Mouse (Mus musculus) layer of hippocampus, postnatal 25 days (tissue): ENCODE measurements around the gene Ankrd27. TPM values are rescaled to one million over a fixed set of nuclear protein-coding genes. Genes with fewer than 3 reads are reported as not detected.
"Not testable (repeated sequence)": the region's sequence is repeated elsewhere in the genome, so short reads cannot be mapped to it uniquely, and the experiment has no call there.

Experiments
- DNase-seq, 2 experiments: peaks; one replicate each; pipeline ENCODE4 v3.0.0; 2022; ENCODE audit warnings: mixed read lengths in 2 of 2, low spot score in 1 of 2; ENCODE audit errors: extremely low spot score in 1 of 2
- total RNA-seq, 2 experiments: library from RNA; stranded (reverse); gene quantifications; 2 replicates each; pipeline ENCODE4 v1.2.3; 2021

The Ankrd27 gene
- 10 to 100 TPM; 31.6 to 40.0 TPM for total RNA-seq

DNA sequence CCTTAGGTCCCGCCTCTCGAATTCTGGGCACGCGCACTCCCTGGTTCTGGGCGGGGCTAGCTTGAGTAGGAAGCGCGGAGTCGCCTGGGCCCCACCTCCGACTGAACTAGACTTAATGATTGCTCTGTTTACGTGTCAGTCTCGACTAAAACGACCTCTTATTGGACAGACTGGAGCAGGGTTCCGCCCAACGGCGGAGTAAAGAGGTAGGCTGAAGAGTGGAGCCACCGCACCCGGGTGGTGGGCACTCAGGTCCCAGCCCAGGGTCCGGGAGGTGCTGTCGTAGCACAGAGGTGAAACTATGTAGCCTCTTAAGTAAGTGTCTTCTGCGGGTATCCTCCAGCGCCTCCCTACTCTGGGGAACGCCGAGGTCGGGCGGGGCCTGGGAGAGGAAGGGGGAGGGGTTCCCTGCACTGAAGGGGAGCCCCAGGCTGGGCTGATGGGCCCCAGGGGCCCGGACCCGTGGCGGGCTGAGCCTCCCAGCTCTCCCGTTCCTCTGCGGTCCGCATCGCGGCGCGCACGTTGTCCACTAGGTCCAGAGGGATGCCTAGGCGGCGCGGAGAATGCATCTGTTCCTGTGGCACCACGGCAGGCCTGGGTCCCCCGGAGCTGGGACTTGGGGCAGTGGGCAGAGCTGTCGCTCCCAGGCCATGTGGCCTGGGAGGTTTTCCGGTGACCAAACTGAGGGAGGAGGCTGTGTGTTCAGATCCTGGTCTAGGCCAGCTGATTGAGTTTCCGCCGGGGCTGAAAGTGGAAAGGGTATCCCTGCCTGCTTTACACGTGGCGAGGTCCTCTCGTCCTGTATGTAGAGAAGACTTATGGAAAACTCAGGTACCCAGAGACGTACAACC, at the start of gene Ankrd27:
Gene Ankrd27, plus strand, starts transcription at position 190 of the 851 bp plus-strand sequence.
- DNase-seq, result peak; percentile 83 to 90

GRCm38 (mm10) chr7:35537562-35537961, 48.5 kb upstream of the Ankrd27 start, which contains the start of gene Tdrd12:
TSS of gene Tdrd12 (minus strand) at chr7:35537745.
- DNase-seq, result no peak

GRCm38 (mm10) chr7:35545881-35546280, 40.2 kb upstream of the Ankrd27 start:
- peak; percentile 14 to 47 for DNase-seq

DNA sequence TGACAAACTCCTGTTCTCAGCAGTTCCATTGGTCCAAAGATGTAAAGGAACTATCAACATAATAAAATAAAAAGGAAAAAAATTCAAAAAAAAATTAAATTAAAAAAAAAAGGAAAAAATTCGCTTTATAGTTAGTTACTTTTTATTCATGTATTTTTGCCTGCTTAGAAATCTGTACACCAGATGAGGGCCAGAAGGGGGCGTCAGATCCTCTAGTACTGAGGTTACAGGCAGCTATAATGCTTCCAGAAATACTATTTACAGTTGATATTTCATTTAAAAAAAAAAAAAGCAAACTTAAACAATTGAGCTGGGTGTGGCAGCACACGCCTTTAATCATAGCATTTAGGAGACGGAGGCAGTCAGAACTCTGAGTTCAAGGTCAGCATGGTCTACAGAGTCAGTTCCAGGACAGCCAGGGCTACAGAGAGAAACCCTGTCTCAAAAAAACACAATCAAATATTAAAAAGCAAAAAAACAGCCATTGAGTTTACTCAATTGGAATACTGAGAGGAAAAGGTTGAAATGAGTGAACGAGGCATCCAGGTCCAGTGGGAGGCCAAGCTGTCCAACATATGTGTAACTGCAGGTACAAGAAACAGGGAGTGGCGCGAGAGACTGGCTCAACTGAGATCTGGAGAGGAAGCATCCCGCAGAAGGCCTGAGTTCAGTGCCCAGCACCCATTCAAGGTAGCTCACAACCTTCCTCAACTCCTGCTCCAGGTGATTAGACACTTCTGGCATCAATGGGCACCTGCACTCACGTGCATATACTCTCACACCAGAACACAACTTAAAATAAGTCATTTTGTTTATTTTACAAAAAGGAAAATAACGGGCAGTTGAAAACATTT, 32.1 kb upstream of the Ankrd27 start:
- peak in 1 of 2 experiments; percentile 49 for DNase-seq

GRCm38 (mm10) chr7:35554605-35555175, 31.4 kb upstream of the Ankrd27 start:
- DNase-seq, result peak; percentile 20 to 44

- DNase-seq, result peak; percentile 79 to 95
Observed at GRCm38 (mm10) chr7:35555224-35556204, 30.5 kb upstream of the Ankrd27 start.

- DNase-seq, result no peak
Observed at GRCm38 (mm10) chr7:35556205-35556603, 29.8 kb upstream of the Ankrd27 start, which contains the start of gene Nudt19. TSS of gene Nudt19 (minus strand) at chr7:35556304.

GRCm38 (mm10) chr7:35556905-35557304, 29.1 kb upstream of the Ankrd27 start:
- DNase-seq, result no peak

- DNase-seq, result no peak
Observed at GRCm38 (mm10) chr7:35557577-35557976, 28.5 kb upstream of the Ankrd27 start.

DNA sequence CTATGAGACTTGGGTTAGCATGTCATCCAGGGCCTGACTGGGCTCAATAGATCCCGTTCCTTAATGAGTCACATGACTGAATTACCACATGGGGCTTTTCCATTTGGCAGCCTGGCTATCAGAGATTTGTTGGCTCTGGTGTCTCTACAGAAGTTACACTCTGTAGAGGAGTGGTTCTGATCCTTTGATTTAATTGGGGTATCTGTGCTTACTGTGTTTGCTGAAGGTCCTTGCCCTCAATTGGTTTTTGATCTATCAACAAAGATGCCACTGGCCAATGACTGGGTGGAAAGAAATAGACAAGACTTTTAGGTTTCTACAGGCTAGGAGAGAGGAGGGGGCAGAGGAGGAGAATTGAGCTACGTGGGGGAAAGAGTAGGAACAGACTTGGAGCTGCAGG, 27.4 kb upstream of the Ankrd27 start:
- no peak for DNase-seq

- no peak for DNase-seq
Observed at GRCm38 (mm10) chr7:35559838-35560237, 26.2 kb upstream of the Ankrd27 start.

DNA sequence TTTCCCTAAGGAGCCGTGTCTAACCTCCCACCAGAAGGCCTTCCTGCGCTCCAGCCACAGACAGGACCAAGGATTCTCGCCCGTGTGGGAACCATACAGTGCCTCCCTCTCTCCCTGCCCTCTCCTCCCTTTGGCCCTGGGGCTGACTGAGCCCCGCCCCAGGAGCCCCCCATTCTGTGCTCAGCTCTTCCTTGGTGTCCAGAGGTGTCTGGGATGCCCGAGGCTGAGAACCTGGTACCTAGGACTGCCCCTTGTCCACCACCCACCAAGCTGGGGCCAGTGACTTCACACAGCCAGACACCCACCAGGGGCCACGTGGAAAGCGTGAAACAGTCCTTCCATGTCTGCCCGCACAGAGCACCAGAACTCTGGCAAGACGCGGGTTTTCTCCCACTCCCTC, 23.0 kb upstream of the Ankrd27 start:
- DNase-seq, result no peak

DNA sequence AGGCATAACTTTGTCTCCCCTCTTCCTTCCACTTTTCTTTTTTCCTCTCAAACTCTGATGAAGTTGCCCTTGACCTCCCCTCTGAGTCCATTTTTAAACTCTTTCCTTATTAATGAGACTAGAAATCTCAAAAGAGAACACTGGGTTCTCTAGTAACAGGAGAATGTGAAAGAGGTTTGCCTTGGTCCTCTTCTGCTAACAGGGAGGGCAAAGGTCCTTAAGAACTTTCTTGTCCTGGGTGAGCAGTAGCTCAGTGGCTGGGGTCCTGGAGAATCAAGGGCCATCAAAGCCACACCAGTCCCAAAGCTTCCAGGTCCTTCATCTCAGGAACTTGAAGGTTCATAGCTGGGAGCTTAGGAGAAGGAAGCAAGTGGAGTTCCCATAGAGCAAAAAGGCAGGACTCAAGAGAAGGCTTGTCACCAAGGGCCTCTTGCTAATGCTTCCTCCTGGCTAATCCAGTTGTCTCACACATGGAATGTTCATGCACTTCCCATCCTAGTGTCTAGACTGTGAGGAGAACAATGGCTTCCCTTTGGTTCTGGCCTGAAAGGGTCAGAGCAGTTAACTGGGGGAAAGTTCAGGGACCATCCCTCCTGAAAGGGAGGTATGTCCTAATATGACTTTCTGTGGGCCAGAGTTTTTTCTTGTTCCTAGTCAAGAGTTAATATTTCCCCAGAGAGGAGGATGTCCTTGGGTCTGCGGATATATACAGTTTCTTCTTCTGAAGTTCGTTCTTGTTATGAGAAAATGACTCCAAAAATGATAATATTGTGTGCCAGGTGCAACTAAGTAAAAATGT, 21.8 kb upstream of the Ankrd27 start:
- DNase-seq, result no peak

DNA sequence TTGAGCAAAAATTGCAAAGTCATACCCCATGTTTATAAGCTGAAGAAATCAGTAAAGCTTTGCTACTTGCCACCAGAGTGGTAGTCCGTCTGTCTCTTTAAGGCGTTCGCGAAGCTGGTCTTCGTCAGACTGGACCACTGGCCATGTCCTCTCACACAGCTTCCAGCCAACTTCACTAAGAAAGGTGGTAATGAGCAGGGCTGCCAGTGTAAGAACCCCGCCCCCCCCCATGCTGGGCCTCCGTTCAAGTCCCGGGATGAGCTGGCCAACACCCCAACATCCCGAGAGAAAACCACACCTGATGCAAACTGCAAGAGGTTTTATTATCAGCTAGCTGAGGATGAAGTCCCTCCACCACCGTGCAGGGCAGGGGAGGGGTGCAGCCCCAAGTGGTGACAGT, 21.2 kb upstream of the Ankrd27 start:
- not testable (repeated sequence) for DNase-seq

- DNase-seq, result not testable (repeated sequence)
Observed at GRCm38 (mm10) chr7:35565965-35566364, 20.1 kb upstream of the Ankrd27 start.

DNA sequence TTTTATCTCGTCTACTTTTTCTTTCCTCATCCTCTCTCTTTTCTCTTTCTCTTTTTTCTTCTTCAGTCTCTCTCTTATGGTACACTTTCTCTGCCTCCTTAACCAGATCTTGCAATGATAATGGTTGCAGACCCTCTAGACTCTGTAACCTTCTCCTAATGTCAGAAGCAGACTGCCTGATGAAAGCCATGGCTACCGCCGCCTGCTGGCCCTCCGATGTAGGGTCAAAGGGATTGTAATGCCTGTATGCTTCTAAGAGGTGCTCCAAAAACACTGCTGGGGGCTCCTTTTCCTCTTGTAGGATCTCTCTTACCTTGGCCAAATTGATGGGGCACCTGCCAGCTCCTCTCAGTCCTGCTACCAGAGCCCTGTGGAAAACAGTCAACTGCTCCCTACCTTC, 16.3 kb upstream of the Ankrd27 start:
- not testable (repeated sequence) for DNase-seq

GRCm38 (mm10) chr7:35570883-35571282, 15.2 kb upstream of the Ankrd27 start:
- DNase-seq, result not testable (repeated sequence)

- DNase-seq, result peak in 1 of 2 experiments; percentile 38
Observed at GRCm38 (mm10) chr7:35579849-35580248, 6.2 kb upstream of the Ankrd27 start.

GRCm38 (mm10) chr7:35582719-35583118, 3.3 kb upstream of the Ankrd27 start:
- DNase-seq, result no peak
